Mouse (Mus musculus) thymus, adult 2 months (tissue): ENCODE measurements around the gene Tmem178b.

Experiments used
- CTCF ChIP-seq: fragments of 200-500 bp; IDR thresholded peaks from 2 replicates; pipeline ENCODE4 v1.5.1; 2012; ENCODE audit warnings: mild to moderate bottlenecking, control low read depth, low read length, moderate library complexity, borderline replicate concordance; ENCODE audit not compliant: control insufficient read depth, poor library complexity, insufficient read depth; ENCODE audit errors: extremely low read depth
- POLR2A ChIP-seq: fragments of 200-500 bp; IDR thresholded peaks from 2 replicates; pipeline ENCODE4 v1.6.1; 2012; ENCODE audit warnings: mild to moderate bottlenecking, low read length, control low read depth, moderate library complexity; ENCODE audit not compliant: control insufficient read depth, poor library complexity, insufficient read depth; ENCODE audit errors: extremely low read depth

DNA sequence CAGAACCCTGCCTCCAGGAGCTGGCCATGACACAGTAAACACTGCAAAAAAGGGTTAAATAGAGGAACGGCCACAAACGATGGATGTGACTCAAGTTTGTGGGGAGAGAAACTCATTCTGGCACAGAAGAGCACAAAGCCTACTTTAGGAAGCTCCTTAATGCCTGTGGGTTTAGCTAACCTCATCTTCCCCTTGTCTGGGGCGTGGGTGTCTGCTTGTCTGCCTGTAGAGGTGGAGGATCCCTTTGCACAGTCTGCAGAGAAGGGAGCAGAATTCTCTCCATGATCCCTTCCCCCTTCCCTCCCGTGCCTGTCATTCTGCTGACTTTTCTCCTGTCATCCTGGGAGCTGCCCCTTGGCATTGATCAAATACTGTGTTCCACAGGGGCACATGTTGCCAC is 304.8 kb downstream of the Tmem178b start:
- TF ChIP-seq POLR2A (no peak), CTCF (no peak)
